Mouse (Mus musculus) kidney, postnatal 0 days (tissue): ENCODE results near the gene Cox11. TPM values are rescaled to one million over a fixed set of nuclear protein-coding genes. Genes with fewer than 3 reads are reported as not detected.

Experiments
- ATAC-seq: fragments of 200-750 bp; cut with Nextera tagmentation; replicated peaks from 2 replicates; pipeline ENCODE4 v1.8.0; 2017; ENCODE audit warnings: low read depth, moderate number of reproducible peaks, moderate TSS enrichment, moderate library complexity; ENCODE audit not compliant: low FRiP score
- DNase-seq: peaks from one replicate; pipeline ENCODE4 v3.0.0-alpha.2; 2016; ENCODE audit warnings: low spot score
- H3K27ac ChIP-seq: fragments of 300-500 bp; sonication (generic); 2 replicates; pipeline ENCODE4 v1.5.1; 2014; ENCODE audit warnings: mild to moderate bottlenecking
- H3K27me3 ChIP-seq: fragments of 300-500 bp; sonication (generic); 2 replicates; pipeline ENCODE4 v1.6.1; 2014; ENCODE audit warnings: low read length, mixed read lengths; ENCODE audit not compliant: insufficient read depth
- H3K36me3 ChIP-seq: fragments of 300-500 bp; sonication (generic); 2 replicates; pipeline ENCODE4 v1.6.1; 2014; ENCODE audit warnings: low read length, mixed read lengths; ENCODE audit not compliant: insufficient read depth
- H3K4me1 ChIP-seq: fragments of 300-500 bp; sonication (generic); replicated peaks from 2 replicates; pipeline ENCODE4 v1.6.1; 2014; ENCODE audit warnings: antibody characterized with exemption, low read length, mixed read lengths; ENCODE audit not compliant: insufficient read depth
- H3K4me2 ChIP-seq: fragments of 300-500 bp; sonication (generic); 2 replicates; pipeline ENCODE4 v1.6.1; 2014; ENCODE audit warnings: mild to moderate bottlenecking, low read length, moderate library complexity, mixed read lengths
- H3K4me3 ChIP-seq: fragments of 300-500 bp; sonication (generic); replicated peaks from 2 replicates; pipeline ENCODE4 v1.5.1; 2014; ENCODE audit warnings: low read depth, low read length
- H3K9ac ChIP-seq: fragments of 300-500 bp; sonication (generic); 2 replicates; pipeline ENCODE4 v1.6.1; 2014; ENCODE audit warnings: low read depth, low read length
- H3K9me3 ChIP-seq: fragments of 300-500 bp; sonication (generic); replicated peaks from 2 replicates; pipeline ENCODE4 v1.6.1; 2016; ENCODE audit warnings: low read length, inconsistent platforms, mixed read lengths
- CTCF ChIP-seq: IDR thresholded peaks from 2 replicates; pipeline ENCODE4 v1.5.1; 2016; ENCODE audit warnings: antibody characterized with exemption, low read depth, mild to moderate bottlenecking, moderate library complexity
- WGBS: fragments of 180-500 bp; shearing (Covaris S2); extraction: QIAGEN DNeasy Blood & Tissue Kit; methylation state at CpG from one replicate; pipeline ENCODE4 v1.1.7; 2014; 5-methylcytosine and 5-hydroxymethylcytosine counted together
- polyA plus RNA-seq: library from polyadenylated mRNA; unstranded; fragments of >200 nt; fragmentation: Nextera tagmentation; extraction: Ambion mirVana; gene quantifications from 2 replicates; pipeline ENCODE4 v1.2.1, GENCODE M21; 2015

Cox11 gene
- 33.4 and 38.1 TPM in 2 replicates for polyA plus RNA-seq

DNA sequence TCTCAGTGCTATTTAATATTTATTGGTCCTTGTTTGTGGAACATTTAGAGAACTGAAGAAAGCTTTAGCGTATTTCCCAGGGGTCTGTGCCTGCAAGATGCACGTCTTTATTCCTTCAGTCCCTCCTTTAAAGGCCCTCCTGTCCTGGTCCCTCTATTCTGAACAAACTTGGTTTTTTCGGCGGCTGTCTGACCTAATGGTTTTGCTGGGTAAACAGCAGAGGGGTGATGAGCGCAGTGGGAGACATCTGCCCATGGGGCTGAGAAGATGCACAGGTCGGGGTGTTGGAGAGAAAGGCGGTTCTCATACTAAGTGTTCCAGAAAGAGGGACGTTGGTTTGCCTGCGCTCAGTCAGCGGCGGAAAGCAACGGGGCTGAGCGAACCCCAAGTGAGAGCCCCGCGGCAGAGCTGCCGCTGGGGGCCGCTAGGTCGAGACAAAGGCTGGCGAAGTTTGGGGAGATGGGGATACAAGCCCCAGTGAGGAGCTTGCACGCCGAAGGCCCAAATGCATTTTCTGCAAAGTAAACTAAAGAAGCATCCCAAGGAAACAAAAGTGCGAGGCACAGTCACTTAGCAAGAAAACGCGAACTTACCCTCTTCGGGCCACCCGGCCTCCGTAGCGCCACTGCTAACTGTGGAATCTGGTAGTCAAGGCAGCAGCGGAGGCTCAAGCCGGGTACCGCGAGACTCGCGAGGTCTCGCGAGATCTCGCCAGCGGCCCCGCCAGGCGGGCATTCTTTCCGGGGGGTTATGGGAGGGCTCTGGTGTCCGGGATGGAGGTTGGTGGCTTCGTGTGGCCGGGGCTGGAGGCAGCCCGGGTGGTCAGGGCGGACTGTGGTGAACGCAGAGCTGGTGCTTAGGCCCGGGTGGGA lies at the start of gene Cox11, which contains the start of gene Stxbp4:
TSS of gene Cox11 (plus strand) at position 734 of the 872 bp plus-strand sequence.
TSS of gene Stxbp4 (minus strand) at position 645 of the 872 bp plus-strand sequence.
- peak; percentile 97 for ATAC-seq
- WGBS: under 1% methylated on average over 45 of the region's 48 CpGs
- no peaks in the 10 kb centered on the region for H3K27me3 ChIP-seq

DNA sequence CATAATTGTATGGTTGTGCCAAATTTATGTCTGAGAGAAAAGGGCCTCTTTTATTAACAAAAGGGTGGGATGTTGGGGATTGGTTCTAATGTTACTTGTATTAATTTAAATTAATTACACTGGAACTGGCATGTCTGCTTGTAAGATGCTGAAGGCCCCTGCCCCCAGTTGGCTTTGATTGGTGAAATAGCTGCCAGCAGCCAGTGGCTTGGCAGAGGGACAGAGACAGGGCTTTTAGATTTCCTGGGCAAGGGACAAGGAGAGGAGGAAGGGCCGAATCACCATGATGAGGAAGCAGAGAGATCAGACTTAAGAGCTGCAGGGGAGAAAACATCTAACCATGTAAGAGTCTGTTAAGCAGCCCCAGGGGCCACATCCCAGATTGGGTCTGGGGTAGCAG lies 47.0 kb upstream of the Cox11 start:
- Histone ChIP-seq H3K9me3 (no peaks in the 10 kb centered on the region), H3K9ac (no peak overlapping the region), H3K27ac (no peak overlapping the region), H3K4me2 (no peak overlapping the region), H3K4me1 (no peaks in the 10 kb centered on the region), H3K27me3 (no peaks in the 10 kb centered on the region), H3K36me3 (peaks cover 13% of the 10 kb centered on the region; the same call in 1 of the 2 replicates), H3K4me3 (no peak overlapping the region)
- DNase-seq (no peak), ATAC-seq (no peak)
- TF ChIP-seq CTCF: no peak
- 96% methylated on average over 1 of the region's 1 CpGs for WGBS

More for the DNA sequence above, at the start of gene Cox11, which contains the start of gene Stxbp4:
- H3K4me2 ChIP-seq: peak within 1 kb of the TSS; percentile 75
- peak; percentile 51; the same call in 1 of the 2 replicates for TF ChIP-seq CTCF
- H3K36me3 ChIP-seq: 0 out of 2 replicates have a peak, but pooled peaks cover 3% of the 10 kb centered on the region
- H3K4me3 ChIP-seq: peak within 1 kb of the TSS; percentile 69
- H3K9me3 ChIP-seq: no peaks in the 10 kb centered on the region
- peak within 1 kb of the TSS; percentile 83 for H3K27ac ChIP-seq
- peak within 1 kb of the TSS; percentile 89 for H3K9ac ChIP-seq
- H3K4me1 ChIP-seq: peaks cover 4% of the 10 kb centered on the region
- DNase-seq: peak; percentile 97

DNA sequence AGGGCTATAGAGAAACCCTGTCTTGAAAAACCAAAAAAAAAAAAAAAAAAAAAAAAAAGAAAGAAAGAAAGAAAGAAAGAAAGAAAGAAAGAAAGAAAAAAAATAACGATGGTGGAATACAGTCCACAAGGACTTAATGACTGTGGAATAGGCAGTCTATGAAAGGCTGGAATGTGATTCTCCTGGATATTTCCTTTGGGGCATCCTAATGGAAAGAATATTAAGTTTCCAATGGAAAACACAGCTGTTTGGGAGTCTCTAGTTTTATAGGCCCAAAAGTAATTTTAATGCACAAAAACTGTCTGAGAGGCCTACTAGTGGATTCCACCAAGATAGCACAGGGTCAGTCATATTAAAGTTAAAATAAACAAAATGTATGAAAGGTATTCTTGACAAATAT lies 42.1 kb upstream of the Cox11 start:
- ATAC-seq (no peak), DNase-seq (no peak)
- no peaks in the 10 kb centered on the region for H3K9me3 ChIP-seq
- H3K4me2 ChIP-seq: no peak overlapping the region
- H3K9ac ChIP-seq: no peak overlapping the region
- H3K36me3 ChIP-seq: peaks cover 10% of the 10 kb centered on the region; the same call in 1 of the 2 replicates
- no peak for TF ChIP-seq CTCF
- no peaks in the 10 kb centered on the region for H3K4me1 ChIP-seq
- WGBS: 63% methylated on average over 1 of the region's 1 CpGs
- no peaks in the 10 kb centered on the region for H3K27me3 ChIP-seq
- H3K27ac ChIP-seq: no peak overlapping the region
- no peak overlapping the region for H3K4me3 ChIP-seq

DNA sequence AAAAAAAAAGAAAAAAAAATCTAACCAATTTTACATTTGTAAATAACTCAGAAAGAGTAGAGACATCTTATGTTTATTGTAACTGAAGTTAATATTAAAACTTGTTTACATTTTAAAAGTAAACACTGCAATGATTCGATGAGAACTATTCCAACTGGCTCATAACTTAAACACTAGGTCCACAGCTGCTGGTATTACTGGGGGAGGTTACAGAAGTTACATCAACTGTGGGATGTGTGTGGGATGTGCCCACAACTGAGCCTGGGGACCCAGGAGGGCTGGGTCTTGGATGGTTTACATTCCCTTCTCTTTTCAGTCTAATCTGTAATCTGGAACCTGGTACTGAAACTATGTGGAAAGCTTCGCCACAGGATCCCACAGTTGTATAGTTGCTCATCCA lies 34.9 kb upstream of the Cox11 start:
- no peak overlapping the region for H3K9ac ChIP-seq
- H3K27ac ChIP-seq: no peak overlapping the region
- H3K36me3 ChIP-seq: peaks cover 5% of the 10 kb centered on the region; the same call in 1 of the 2 replicates
- no peaks in the 10 kb centered on the region for H3K27me3 ChIP-seq
- no peak for TF ChIP-seq CTCF
- no peaks in the 10 kb centered on the region for H3K9me3 ChIP-seq
- H3K4me1 ChIP-seq: no peaks in the 10 kb centered on the region
- ATAC-seq: no peak
- 80% methylated on average over 2 of the region's 2 CpGs for WGBS
- H3K4me2 ChIP-seq: no peak overlapping the region
- no peak for DNase-seq
- H3K4me3 ChIP-seq: no peak overlapping the region

DNA sequence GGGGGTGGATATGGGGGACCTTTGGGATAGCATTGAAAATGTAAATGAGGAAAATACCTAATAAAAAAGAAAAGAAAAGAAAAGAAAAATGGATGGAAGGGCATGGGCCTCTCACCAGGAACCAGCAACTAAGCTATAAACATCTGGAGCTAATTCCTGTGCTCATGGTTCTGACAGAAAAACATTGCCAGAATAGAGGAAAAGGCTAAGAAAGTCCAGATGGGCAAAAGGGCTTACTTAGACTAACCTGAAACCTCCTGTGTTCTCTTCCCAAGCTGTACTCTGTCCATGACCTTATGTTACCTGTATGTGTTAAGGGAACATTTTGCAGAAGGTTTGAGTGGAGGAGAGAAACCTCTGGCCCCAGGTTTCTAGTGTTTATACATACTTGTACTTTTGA lies 25.9 kb upstream of the Cox11 start:
- Histone ChIP-seq H3K36me3 (0 out of 2 replicates have a peak, but pooled peaks cover 1% of the 10 kb centered on the region), H3K9me3 (no peaks in the 10 kb centered on the region), H3K27ac (no peak overlapping the region), H3K9ac (no peak overlapping the region), H3K4me3 (no peak overlapping the region), H3K4me1 (no peaks in the 10 kb centered on the region), H3K27me3 (no peaks in the 10 kb centered on the region), H3K4me2 (no peak overlapping the region)
- no peak for TF ChIP-seq CTCF
- ATAC-seq (no peak), DNase-seq (no peak)

DNA sequence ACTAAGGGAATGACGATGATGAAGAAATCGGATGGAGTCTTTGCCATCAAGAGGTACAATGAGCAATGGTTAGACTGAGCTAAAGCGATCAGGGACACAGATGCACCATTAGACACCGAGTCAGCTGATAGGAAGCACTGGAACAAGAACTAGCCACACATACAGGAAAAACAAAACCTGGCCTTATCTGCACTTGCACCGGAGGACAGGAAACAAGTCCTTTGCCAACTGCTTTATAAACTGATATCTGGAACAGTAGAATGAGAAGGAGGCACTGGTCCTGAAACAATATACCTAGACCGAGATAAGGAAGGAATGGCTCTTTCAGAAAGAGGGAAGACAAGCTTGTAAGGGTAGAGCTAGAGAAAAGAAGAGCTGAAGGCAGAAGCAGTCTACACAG lies 23.2 kb upstream of the Cox11 start:
- Histone ChIP-seq H3K4me1 (no peaks in the 10 kb centered on the region), H3K9ac (no peak overlapping the region), H3K36me3 (0 out of 2 replicates have a peak, but pooled peaks cover 2% of the 10 kb centered on the region), H3K27me3 (no peaks in the 10 kb centered on the region), H3K4me2 (no peak overlapping the region), H3K9me3 (no peaks in the 10 kb centered on the region), H3K27ac (no peak overlapping the region), H3K4me3 (no peak overlapping the region)
- ATAC-seq (no peak), DNase-seq (no peak)
- TF ChIP-seq CTCF: no peak
- WGBS: 84% methylated on average over 6 of the region's 6 CpGs
